Mouse (Mus musculus) cerebral cortex, adult 2 months (tissue): Measurements from ENCODE around the gene Ugp2.

Source experiments
- WGBS: fragments of 180-500 bp; shearing (Covaris S2); methylation state at CpG from one replicate; pipeline ENCODE4 v1.1.7; 2018; 5-methylcytosine and 5-hydroxymethylcytosine counted together

Gene Ugp2

DNA sequence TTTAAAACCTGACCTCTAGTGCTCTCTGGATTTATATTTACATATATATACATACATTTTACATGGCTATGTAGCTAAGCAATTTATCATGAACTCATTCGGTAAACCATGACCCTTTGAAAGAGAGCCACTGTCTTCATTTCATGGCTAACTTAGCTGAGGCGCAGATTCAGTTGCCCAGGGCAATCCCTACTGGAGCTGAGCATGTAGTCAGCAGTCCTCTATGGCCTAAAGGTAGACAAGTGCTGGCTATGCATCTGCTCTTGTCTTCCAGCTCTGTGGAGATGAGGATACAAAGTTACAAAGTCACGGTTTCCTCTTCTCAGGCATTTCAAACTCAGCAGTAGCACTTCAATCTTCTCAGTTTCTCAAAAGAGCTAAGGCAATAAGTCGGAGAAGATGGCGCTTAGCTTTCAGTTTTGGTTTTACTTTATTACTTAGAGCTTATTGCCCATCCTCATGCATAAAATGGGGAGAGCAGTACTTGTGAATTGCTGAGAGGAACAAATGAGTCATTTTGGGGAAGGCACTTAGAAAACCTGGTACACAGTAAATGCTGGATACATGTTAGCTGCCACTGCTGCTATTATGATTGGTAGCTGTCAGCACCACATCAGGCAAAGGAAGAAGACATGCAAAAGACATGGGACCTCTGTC, 38.2 kb downstream of the Ugp2 start:
- 93% methylated on average over 5 of the region's 5 CpGs for WGBS

DNA sequence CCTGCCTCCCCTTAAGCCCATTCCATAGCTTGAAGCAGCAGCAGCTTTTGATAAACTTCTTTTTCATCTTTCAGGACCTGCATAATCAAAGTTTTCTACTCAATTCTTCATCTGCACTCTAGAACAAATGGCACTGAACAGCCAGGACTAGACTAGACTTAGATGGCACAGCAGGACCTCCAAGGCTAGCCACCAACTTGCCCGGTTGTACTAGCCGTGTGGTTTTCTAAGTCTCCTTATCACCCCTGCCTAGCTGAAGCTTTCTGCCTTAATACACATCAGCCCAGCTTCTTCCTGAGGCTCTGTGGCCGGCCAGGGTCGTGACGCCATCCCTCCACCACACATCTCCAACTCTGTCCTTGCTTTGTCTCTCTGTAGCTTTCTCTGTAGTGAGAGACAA, 42.9 kb downstream of the Ugp2 start:
- WGBS: 89% methylated on average over 5 of the region's 5 CpGs

DNA sequence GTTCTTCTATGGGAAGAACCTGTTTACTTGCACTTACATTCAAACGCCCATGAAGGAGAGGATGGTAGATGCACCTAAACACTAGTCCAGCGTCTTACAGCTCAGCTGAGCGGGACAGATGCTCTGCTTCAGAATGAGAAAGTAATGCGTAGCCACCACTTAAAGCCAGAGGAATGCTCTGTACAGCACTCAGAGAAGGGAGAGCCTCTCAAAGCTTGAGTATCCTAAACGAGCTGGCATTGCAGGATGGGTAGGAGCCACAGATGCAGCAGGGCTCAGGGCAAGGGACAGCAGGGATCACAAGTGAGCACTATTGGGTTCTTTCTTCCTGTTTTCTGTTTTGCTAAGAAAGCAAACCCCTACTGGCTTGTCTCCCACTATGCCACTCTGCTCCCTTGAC, 43.5 kb downstream of the Ugp2 start:
- WGBS: 67% methylated on average over 5 of the region's 5 CpGs

DNA sequence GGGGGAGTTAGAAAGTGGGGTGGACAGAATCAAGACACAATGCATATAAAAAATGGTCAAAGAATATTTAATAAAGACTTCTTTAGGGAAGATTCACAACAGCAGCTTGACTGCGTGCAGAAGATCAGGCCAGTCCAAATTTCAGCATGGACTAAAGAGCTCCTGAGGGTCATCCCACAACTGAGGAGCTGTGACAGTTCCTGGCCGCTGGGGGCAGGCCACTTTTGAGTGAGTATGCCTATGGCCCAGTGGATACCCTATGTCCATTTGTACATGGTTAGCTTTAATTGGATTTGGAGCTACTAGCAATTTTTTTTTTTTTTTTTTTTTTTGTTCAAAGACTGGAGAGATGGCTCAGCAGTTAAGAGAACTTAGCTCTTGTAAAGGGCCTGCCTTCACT, 44.2 kb downstream of the Ugp2 start:
- 69% methylated on average over 2 of the region's 2 CpGs for WGBS

DNA sequence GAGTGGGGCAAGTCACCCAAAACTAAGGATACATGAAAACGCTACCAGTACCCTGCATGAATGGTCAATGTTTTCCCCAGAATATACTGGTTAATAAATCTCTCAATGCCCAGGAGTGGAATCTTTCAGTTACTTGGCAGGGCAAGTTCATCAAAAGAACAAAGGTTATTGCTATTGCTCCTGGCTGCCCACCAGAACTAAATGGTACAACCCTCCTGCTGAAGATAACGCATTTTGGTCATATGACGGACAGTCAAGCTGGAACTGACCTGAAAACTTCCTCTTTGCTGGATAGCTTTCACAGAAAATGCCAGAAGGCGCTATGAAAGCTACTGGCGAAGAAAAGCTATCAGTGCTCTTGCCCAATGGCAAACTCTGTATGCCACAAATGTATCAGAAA, 45.2 kb downstream of the Ugp2 start:
- WGBS: 93% methylated on average over 5 of the region's 5 CpGs

DNA sequence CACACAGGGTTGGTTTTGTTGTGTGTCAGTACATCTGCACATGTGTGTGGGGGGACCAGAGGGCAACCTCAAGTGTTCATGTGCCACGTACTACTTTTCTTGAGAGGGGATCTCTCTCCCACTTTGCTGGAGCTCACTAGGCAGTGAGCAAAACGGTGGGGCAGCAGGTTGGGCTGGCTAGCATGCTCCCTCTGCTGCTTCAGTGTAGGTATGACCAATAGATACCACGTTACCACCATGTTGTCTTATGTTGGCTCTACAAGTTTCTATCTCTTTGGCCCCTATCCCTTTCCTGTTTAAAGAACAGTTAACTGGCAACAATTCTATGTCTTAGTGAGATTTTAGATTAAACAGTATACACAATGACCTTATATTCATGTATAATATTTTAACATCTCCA, 48.7 kb downstream of the Ugp2 start:
- WGBS: 90% methylated on average over 3 of the region's 3 CpGs

DNA sequence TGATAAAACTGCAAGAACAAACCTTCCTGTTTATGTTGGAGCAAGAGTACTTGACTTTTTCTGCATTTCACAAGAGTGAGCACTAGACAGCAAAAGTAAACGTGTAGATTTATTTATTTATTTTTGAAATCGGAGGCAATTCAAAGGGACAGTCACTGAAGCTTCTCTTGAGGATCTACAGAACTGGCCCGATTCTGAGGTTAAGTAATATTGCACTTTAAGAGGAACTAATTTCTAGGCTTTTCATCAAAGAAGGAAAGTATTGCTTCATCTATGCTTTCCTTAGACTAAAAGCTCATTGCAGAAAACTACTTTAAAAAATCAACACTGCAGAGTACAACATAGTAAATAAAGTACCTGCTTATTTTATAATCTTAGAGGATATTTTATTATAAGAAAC, 49.4 kb downstream of the Ugp2 start:
- WGBS: 76% methylated on average over 3 of the region's 3 CpGs

DNA sequence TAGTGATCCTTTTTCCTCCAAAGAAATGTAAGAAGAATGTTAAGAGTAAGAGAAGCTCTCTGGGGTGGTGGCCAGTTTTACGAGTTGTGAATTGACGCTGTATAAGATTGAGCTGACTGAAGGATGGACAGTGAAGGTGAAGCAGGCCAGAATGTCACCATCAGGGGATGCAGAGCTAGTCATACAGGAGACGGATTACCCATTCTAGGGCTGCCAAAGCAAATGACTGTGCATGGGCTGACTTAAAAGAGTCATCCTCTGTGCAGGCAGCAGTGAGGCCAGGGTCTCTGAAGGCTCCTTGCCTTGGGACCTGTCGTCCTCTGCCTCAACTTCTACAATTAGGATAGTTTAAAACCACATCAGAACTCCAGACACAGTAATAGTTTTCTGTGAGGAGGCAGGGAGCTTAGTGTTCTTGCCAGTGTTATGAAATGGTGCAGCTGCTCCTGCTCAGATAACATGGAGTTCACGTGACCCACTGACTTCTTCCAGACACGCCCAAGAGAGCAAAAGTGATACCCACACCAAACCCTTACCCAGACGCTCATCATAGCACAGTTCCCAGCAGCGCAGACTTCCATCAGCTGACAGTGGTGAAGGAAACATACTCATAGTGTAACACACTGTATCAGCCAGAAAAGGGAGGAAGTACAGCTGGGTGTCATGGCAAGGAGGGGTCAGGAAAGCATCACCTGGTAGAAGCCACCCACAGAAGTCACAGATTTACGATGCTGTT, 56.9 kb downstream of the Ugp2 start:
- 85% methylated on average over 9 of the region's 9 CpGs for WGBS

DNA sequence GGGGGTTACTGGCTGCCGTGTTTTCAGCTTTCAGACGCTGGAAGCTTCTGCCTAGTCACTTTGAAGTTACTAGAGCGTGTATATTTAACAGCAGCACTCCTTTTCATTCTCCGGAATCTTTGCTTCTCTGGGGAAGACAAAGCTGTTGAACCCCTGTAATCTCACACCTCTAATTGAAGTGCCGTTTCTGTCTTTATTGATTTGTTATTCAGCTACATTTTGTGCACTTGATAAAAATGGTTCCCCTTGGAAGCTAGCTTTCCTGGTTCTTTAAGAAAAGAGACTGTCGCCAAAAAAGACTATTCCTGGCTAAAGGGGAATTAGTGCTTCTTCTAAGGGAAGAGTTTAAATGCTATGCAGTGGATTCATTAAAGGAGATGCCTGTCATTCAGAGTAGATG, 61.5 kb downstream of the Ugp2 start:
- WGBS: 39% methylated on average over 6 of the region's 6 CpGs

DNA sequence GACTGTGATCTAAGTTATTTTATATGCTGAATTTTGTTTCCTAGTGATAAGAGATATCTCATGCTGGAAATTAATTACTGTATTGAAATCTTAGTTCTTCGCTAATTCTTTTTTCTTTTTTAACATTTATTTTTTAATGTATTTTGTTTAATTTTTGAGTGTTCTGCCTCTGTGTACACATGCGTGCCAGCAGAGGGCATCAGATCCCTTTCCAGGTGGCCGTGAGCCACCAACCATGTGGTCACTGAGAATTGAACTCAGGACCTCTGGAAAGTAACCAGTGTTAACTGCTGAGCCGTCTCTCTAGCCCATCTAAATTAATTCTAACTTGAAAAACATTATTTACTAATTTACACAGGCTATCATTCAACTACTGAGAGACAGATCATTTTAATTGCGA, 62.9 kb downstream of the Ugp2 start:
- 83% methylated on average over 5 of the region's 5 CpGs for WGBS

DNA sequence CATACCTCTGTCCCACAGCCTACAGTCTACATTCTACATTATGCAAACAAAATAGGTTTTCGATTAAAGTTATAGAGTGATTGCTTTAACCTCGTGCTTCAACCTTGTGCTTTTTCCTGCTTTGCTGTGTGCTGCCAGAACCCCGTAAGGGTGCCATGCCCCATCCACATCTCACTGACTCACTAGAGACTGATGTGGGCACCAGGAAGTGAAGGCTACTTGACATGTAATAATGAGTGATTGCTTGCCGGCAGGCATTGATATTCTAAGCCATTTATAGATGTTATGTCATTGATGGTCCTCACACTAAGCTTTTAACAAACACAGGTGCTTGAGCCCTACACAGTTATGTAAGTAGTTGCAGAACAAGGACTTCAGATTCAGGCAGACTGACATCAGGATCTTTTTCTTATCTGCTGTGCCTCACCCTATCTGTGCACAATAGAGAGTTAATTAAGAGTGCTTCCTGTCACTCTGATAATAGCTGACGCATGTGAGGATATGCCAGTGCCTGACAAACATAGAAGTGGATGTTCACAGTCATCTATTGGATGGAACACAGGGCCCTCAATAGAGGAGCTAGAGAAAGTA, 63.8 kb downstream of the Ugp2 start:
- WGBS: 82% methylated on average over 5 of the region's 5 CpGs

DNA sequence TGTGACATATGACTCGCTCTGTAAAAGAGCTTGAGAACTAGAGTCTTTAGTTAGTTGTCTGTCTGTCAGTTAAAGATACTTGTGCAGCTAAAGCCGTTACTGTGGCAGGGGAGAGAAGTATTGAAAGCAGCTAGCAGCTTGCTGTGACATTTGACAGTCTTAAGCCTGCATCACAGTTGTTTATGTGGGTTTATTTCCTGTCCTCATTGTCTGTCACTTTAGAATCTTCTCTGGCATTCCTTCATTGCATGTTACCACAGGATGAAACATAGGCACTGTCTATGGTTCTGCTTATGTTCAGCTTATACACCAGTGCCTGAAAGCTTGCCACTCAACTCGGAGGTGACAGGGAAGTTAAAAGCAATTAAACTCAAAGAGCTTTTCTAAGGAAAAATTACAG, 67.4 kb downstream of the Ugp2 start:
- WGBS: 70% methylated on average over 3 of the region's 3 CpGs

DNA sequence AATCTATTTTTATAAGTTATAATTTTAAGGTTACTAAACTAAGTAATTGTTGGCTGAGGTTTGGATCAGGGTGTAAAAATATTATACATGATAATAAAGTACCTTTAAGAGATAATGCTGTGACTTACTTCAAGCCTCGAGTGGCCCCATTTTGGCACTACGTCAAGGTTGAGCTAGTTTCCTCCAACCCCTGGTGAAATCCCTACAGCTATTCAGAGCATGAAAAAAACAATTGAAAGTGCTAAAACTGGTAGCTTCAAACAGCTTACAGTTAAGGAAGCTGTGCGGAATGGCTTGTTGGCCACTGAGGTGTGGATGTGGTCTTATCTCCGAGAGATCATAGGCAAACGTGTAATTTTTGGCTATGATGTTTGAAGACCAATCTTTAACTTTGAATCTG, 75.5 kb downstream of the Ugp2 start:
- 86% methylated on average over 5 of the region's 5 CpGs for WGBS

DNA sequence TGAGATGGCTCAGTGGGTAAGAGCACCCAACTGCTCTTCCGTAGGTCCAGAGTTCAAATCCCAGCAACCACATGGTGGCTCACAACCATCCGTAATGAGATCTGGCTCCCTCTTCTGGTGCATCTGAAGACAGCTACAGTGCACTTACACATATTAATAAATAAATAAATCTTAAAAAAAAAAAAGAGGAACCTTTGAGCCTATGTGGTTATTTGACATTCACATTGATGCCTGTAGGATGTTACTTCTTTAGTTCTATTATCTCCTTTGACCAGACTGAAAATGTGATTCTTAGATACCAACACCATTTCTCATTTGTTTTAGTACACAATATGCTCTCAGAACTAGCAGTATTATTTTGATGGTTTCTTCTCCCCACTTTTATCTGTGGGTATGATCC, 82.8 kb downstream of the Ugp2 start:
- 99% methylated on average over 2 of the region's 2 CpGs for WGBS

DNA sequence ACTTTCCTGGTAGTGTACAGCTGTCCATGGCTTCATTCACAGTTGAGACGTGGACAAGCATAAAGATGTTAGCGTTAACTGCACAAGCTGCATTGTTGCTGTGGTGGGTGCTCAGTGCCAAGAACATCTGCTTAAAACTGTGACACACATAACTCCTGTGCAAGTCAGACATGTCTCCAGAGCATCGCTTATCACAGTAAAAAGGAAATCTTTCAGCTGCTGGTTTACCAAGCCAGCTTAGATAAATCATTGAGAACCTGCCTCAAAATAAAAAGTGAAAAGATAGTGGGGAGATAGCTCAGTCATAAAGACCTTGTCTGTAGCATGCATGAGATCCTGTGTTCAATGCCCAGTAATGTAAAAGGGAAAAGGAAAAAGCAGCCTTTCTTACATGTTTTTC, 84.6 kb downstream of the Ugp2 start:
- 64% methylated on average over 3 of the region's 3 CpGs for WGBS

DNA sequence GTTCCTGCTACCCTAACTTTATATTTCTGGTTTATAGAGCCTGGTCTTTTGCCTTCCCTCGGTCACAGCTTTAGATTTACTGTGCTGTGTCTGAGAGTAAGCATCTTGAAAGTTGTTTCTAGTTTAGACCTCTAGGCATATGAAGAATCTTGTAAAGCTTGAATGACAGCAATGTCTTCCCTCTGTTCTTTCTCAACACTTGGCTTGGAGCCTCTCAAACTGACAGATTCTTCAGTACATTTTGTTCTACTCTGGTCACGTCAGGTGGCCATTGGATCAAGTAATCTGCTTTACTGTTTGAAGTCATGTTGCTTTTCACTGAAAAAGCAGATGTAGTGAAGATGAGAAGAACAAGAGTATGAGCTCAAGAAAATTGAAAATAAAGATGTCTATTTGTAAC, 94.8 kb downstream of the Ugp2 start:
- WGBS: 83% methylated on average over 2 of the region's 2 CpGs
